Mouse (Mus musculus) urinary bladder, adult 2 months (tissue): ENCODE data around the gene Nrde2. TPM values are rescaled to one million over a fixed set of nuclear protein-coding genes. Genes with fewer than 3 reads are reported as not detected.
"Not testable (repeated sequence)": the region's sequence is repeated elsewhere in the genome, so short reads cannot be mapped to it uniquely, and the experiment has no call there.

Experiments used
- DNase-seq: peaks from one replicate; pipeline ENCODE4 v3.0.0; 2022; ENCODE audit warnings: low spot score
- polyA plus RNA-seq: library from polyadenylated mRNA; depleted of rRNA; stranded (reverse); fragments of >200 nt; gene quantifications from 2 replicates; pipeline ENCODE4 v1.2.3, GENCODE M21; 2012; rRNA removed

Gene Nrde2
- 10.0 and 12.9 TPM in 2 replicates for polyA plus RNA-seq

DNA sequence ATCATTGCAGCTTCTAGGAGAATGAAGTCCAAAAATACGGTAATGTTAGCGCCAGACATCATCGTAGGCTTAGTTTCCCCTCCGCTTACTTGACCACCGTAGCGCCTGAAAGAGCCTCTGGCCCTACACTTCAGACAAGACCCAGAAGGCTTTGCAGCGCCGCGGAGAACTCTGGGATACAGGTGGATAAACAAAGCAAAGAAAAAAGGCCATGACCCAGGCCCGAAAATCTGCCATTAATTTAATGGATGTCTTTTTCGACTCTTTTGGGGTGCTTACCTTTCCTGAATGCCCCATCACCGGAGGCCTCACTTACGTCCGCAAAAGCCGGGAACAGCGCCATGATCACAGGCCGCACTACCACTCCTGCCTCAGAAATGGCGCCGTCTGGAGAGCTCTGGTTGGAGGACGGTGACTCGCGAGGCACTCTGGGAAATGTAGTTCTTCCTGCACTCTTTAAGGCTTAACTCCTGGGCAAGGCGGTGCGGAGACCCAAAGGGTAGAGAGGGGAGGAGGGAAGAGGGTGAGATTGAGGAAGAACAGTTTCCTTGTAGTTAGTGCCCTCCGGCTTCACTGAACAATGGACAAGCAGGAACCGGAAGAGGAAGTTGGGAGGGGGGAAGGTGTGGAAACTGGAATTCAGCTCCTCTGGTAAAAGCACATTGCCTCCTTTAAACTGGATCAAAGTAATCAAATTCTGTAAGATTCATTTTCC lies at the start of gene Nrde2:
Gene Nrde2, minus strand, starts transcription at position 393 of the 715 bp plus-strand sequence.
- peak; percentile 76 for DNase-seq

DNA sequence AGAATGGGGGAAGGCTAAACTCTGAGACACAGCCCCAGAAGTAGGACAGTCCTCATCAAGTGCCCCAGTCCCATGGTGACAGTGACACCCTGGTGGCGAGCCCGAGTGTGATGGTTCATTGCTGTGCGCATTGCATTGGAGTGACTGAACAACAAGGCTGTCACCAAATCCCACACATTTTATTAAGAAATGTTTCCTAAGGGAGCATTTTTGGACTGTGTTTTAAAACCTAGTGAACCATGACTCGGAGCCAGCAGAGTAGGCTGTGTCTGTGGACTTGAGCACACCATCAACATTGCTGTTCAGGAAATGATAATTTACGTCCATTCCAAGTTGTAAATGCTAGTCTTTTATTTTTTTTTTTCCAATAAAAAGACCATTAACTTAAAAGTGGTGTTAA lies 47.5 kb upstream of the Nrde2 start:
- no peak for DNase-seq

DNA sequence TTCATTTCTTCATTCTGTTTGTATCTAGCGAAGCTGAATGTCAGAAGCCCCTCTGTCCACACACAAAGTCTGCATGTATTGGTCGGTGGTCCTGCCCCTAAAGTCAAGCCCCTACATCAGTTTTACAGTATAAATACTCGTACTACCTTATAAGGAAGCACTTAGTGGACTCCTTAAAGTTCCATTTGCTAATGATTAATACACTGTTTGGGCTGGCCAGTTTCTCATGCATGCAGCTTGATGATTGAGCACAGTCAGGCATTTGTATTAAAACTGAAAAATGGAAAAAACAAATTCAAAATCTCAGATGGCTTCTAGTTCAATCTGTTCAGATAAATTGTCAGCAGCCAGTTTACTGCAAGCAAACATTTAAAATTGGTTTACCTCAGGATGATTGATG lies 47.1 kb upstream of the Nrde2 start:
- DNase-seq, result no peak

DNA sequence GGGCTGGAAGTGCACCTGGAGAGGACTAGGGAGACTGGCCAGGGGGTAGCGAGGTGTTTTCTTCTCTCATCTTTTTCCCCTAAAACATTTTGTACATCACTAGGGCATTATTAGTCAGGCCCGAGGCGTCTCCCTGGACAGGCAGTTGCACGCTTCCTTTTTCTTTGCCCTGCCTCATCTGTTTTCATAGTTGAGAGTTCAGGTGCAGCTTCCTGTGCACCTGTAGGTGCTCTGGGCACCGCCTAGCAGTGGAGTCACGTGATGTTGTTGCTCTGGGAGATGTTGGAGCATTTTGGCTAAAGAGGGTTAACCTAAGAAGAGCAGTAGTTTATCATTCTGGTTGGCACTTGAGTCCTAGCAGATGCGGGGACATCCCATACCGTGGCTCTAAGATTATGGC lies 45.7 kb upstream of the Nrde2 start:
- DNase-seq, result no peak

DNA sequence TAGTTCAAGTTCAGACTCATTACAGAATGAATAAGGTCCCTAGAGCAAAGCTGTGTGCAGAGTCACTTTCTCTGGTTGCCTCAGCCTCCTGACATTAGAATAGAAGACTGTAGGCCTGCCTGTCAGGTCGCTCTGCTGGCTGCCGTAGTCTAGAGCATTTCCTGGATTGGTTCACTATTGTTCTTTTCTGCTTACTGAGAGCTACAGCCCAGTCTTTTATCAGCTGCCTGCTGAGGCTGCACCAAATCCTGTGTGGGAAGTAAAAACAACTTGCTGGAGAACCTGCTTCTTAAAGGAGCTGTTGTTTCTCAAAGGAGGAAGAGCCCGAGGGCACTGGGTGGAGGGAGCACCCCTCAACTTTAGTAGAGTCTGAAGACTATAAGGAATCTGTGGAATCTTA lies 44.3 kb upstream of the Nrde2 start:
- no peak for DNase-seq

DNA sequence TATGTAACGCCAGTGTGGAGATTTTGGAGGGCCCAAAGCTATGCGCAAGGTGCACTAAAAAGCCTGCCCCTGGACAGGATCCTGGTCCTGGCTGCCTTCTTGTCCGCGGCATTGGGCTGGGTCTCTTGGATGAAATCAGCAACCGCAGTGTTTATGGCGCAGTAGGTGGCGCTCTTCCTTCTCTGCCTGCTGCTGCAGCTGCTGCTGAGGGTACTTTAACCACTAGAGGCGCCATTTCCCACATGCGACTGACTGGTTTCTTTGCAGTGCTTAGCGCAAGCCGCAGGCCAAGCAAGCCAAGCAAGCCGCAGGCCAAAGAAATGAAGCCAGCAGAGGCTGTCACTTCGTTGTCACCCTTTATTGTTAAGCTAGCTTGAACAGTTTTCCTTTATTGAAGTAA lies 42.4 kb upstream of the Nrde2 start:
- peak; percentile 57 for DNase-seq

DNA sequence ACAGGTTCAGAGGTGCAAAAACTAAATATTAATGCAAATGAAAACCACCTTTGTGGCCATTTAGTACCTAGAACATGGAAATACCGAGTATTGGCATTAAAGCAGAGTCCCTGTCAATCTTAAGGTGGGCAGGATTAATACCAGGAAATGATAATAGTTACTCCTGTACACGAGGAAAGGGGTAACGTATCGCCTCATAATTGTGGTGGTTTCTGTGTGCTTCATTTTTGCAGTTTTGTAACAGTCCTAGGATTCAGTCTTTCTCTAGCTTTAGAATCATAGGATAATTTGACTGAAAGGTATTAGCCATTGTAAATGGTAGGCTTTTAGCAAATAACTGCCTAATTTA lies 41.9 kb upstream of the Nrde2 start:
- DNase-seq, result no peak

DNA sequence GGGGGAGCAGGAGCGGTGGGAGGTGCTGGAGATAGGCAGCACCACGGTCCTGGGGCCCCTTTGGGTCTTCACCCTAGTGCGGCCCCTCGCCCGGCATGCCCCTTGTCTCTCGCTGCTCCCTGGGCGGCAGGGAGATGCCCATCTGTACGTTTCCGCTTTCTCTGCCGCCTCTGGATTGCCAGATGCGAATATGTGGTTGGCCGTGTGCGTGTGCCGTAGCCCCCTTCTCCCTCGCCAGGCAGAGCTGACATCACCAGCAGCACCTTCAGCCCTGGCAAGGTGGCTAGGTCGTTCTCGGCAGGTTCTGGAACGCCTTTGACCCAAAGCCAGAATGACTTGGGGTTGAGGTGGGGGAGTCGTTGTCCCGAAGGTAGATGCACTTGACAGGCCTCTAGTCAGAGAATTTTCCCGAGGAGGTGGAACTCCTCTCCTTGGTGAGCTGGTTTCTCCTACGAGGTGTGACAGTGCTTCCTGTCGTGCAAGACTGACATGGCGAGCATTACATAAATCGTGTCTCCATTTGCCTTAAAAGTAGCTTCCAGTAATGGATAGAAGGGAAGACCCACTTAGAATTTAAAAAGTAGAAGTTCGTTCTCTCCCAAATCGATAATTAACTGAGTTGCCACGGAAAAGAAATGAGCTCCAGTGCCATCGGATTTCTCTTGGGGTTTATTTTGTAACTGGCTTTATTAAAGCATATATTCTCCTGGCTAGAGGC lies 41.4 kb upstream of the Nrde2 start:
- DNase-seq, result no peak

DNA sequence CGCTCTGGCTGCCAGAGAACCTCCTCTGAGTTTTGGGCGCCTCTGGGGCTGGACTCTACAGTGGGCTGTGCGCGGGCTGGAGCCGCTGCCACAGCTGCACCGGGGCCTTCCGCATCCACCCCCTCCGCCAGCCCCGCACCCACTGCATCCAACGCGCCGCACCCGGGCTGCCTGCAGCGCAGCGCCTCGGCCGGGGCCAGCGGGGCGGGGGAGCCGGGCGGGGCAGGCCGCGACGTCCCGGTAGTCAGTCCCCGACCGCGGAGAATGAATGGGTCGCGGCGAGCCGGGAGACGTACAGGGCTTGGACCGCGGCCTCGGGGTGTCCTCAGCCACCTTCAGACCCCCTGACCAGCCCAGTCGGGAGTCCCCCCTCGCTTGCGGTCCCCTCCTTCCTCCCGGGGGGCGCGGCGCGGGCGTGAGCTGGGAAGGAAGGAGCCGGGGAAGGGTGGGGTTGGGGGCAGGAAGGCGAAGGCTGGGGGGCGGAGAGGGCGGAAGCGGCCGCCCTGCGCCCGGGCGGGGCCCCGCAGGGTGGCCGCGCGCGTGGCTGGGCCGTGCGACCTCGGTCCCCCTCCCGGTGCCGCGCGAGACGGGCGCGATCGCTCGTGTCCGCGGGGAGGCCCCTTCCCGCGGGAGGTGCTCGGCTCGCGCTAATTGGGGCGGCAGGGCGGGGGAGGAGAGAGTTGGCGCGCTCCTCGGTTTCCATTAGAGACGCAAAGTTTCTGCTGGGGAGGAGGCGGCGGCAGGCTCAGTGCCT lies 40.6 kb upstream of the Nrde2 start:
- peak; percentile 76 for DNase-seq

DNA sequence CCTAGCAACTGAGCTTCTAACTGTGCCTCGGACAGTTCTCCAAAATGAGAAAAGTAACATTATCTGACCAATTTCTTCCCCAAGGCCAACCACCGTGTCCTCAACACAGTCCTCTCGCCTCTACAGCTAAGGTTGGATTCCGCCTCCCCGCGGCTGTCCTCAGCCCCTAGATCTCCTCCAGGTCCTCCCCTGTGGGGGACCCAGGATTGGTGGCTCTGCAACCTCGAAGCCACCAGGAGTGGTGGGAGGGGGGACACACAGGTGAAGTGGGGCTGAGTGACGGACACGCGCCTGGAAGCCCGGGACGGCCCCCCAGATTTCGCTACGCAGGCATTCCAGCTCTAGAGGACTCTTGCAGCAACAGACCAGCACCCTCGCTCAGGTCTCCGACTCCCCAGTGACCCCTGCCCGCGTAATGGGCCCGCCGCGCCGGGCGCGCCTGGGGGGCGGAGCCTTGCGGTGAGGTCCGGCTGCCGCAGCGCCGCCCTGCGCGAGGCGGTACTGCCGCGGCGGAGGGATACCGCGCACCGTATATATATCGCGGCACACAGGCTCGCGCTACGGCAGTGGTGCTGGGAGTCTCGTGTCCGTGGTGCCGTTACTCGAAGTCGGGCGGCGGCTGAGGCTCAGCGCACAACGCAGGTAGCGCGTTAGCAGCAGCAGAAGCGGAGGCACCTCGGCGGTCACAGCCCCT lies 39.7 kb upstream of the Nrde2 start, which contains the start of gene Calm1:
Gene Calm1, plus strand, starts transcription at position 469 of the 694 bp plus-strand sequence.
- peak; percentile 98 for DNase-seq

DNA sequence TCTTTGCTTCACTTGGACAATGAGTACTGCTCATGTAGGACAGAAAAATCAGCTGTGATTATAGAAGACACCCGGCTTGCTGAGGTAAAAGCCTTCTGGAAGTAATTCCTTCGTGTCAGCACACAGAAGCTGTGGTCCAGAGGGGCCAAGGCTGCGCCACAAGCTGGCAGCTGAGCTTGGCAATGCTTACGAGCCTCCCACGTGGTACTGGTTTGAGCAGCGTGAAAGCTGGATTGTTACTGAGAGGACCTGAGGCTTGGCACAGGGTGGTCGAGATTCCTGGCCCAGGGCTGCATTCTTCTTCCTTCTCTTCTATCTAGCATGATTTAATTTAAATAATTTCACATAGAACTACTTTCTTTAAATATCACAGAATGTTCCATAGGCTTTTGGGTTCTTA lies 37.3 kb upstream of the Nrde2 start:
- DNase-seq, result no peak

DNA sequence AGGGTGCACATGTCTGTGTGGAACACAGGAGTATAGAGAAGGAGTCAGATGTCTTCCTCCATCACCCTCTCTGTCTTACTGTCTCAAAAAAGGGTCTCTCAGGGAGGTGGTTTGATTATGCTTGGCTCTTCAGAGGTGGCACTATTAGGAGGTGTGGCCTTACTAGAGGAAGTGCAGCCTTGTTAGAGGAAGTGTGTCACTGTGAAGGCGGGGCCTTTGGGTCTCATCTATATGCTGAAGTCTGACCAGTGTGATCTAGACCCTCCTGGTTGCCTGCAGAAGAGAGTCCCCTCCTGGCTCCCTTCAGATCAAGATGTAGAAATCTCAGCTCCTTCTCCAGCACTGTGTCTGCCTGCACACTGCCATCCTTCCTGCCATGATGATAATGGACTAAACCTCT lies 34.7 kb upstream of the Nrde2 start:
- no peak for DNase-seq

DNA sequence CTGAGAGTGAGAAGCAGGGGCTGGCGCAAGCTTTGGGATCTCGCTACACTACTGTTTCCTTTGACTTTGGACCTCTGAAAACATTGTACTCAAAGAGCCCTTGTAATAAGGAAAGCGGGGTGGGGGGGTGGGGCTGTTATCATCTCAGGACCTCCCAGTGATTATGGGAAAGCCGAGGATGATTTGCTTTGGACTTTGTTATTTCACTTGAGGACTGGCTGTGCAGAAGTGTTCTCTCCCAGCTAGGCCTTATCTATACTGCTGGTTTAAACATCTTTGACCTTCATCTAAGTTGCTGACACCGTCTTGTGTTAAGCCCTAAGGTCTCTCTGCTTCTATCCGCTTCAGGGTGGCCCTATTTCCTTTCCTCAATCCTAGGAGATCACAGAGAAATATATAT lies 31.3 kb upstream of the Nrde2 start:
- DNase-seq, result no peak

DNA sequence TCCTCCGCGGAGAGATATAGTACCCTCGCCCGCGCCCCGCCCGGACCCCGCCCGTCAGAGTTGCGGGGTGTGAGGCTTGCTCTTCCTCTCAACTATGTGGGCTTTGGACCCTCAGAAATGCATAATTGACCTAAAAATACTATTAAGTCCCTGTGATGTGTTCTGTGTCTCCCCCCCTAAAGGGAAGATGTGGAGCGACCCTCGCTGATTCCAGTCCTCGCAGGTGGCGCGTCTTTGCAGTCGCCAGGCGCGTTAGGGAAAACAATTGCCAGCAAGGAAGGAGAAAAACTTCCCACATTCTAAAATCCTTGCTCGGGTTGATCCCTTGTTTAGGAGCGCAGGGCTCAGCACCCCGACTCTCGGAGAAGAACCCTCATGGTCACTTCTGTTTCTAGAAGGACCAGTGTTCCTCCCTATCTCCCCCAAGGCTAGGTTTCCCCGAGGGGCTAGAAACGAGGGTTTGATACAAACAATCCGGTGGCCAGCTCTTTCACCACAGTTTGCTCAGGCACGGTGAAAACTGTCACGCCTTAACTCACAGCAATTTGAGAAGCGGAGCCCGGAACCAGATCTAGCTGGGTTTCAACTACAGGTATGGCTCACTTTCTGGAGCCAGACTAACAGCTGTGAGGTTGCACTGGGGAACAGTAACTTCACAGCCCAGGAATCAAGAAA lies 28.4 kb upstream of the Nrde2 start:
- peak; percentile 40 for DNase-seq

DNA sequence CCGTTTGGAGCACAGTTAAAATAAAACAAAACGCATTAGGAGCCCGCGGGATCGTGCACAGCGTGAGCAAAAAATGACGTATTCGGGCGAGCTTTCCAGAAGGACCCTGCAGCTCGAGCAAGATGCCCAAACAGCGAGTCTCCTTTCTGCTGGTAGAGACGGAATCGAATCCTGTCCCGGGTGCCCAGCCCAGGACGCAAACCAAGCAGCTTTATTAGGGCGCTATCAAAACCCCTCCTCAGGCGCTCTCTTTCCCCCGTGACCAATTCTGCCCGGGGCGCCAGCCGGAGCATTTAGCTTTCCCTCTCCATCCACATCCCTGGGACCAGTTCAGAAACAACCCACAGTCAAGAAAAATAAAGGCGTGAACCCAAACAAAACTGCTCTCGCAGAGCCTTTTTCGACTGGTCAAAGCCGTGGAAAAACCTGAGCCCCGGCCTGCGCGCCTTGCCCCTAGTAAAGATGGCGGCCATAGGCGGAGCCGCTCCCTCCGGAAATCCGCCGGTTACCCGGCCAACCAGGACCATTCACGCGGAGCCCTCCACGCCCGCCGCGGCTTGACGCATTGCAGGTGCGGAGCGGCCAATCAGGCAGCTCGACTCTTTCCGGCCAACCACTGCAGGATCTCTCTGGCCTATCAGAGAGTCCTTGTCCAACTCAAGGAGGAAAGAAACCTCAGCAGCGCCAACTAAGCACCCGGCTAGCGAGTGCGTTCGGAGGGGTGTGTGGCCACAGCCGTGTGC lies 27.7 kb upstream of the Nrde2 start:
- DNase-seq, result peak; percentile 99

DNA sequence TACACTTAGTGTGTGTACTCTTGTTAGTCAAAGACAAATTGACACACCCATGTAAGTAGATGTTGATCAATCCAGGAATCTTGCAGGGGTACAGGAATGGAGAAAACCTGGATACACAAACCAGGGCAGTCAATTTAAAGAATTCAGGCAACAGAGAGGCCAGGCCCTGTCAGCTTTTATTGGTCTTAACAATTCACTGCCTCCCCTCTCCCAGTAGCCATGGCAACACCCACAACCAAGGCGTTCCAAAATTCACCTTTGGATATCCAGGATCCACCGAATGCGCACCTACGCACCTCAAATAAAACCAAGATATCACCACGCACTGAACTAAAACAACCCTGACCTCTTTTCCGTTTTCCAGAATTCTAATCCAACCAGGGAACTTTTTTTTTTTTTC lies 26.9 kb upstream of the Nrde2 start:
- no peak for DNase-seq

DNA sequence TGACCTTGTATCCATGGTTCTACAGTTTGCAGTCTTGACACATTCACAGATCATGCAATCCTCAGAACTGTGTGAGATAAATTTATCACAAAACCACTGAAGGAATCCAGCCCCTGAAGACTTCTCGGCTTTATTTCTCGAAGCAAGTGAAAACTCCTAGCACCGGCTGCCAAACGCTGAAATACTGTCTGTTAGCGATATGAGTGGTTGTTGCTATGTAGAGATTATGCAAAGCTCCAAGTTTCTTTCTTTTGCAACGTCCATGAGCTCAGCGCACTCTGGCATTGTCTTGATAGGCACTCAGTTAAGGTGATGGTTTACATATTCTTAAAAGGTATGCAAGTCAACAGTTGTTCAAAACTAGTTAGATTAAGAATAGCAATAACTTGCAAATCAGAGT lies 26.4 kb upstream of the Nrde2 start:
- DNase-seq, result no peak

DNA sequence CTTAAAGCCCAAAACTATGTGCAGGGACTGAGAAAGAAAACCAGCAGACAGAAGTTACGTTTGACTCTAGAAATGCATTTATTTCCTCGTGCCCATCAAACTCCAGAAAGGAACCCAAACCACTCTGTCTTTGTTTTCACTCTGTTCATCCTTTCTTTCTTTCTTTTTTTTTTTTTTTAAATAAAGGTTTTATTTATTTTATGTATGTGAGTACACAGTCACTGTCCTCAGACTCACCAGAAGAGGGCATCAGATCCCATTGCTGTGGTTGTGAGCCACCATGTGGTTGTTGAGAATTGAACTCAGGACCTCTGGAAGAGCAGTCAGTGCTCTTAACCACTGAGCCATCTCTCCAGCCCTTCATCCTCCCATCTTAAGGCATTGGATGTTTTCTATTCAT lies 25.5 kb upstream of the Nrde2 start:
- DNase-seq, result not testable (repeated sequence)

DNA sequence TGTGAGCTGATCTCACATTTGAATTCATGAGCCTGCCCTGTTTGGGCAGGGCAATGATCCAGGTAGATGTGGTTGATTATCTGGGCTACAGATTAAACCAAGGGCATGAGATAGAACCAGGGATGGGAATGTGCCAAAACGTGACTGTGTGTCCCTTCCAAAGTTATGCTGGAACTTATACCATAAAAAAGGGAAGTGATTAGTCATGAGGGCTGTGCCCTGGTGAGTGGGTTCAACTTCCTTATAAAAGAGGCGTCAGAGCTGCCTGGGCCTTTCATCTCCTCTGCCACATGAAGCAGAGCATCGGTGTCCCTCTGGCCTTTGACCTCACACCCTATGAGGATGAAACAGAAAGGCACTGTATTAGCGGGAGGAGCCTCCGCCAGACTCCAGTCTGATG lies 24.5 kb upstream of the Nrde2 start:
- DNase-seq, result no peak

DNA sequence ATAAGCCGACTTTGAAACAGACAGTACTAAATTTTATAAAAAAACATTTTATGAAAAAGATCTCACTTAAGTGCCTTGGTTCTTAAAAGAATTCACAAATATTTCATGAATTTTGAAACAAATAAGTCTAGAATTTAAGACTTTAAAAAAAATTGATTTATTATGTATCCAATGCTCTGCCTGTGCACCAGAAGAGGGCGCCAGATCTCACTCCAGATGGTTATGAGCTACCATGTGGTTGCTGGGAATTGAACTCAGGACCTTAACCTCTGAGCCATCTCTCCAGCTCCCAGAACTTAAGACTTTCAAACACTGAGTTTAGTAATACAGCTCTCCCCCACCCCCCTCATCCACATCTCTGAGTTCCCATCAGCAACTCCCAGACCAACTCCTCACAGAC lies 23.2 kb upstream of the Nrde2 start:
- no peak for DNase-seq

DNA sequence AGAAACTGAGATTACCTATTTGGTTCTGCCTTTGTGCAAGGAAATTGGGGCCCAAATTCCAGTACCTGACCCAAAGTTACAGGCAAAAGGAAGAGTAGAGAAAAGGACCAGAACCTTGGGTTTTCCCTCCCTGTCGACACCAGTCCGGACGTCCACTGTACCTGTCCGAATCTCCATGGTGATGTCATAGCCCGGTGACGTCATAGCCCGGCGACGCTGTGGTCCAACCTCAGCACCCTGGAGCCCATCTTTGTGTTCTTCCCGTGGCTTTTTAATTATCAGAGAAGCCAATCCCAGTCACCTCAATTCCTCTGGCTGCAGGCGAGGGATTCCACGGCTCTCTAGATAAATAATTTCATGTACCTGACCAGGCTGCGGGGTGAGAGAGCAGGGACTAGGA lies 21.3 kb upstream of the Nrde2 start:
- no peak for DNase-seq
